Mouse (Mus musculus): ENCODE measurements at regions not wholly inside any gene's neighbourhood (a gene's known extent, or its start where the extent isn't known, plus 50 kb on each side); places are given as distances from the start of the nearest gene placed in this dataset.

DNA sequence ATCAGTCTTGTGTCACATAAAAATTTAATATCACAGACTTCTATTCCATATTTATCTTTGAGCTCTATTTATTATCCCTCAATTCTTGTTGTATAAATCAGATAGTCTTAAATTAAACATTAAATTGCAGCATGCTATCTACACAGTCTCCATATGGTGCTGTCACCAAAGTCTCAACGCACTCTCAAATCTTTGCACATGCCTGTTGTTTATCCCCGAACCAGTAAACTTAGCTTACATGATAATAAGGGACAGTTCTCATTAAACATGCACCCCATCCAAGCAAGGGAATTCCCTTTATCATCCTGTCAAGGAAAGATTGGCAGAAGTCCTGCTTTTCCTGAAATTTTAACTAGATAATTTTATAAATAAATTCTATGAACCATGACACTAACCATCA is 483.8 kb downstream of the Basp1 start:
- no peak for ATAC-seq

DNA sequence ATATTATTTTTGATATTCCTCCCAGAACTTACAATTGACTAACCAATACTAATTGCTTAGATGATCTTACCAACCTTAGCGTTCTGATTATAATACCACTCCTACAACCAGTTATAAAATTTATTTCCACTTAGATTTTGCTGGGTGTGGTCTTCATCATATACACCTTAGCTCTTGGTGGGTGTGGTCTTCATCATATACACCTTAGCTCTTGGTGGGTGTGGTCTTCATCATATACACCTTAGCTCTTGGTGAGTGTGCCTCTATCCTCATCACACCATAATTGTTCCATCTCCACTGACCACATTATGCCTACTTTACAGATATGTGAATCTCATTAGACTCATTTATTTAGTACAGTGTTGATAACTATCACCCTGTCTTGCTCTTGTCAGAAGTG is 501.7 kb downstream of the Basp1 start:
- ATAC-seq = no peak

DNA sequence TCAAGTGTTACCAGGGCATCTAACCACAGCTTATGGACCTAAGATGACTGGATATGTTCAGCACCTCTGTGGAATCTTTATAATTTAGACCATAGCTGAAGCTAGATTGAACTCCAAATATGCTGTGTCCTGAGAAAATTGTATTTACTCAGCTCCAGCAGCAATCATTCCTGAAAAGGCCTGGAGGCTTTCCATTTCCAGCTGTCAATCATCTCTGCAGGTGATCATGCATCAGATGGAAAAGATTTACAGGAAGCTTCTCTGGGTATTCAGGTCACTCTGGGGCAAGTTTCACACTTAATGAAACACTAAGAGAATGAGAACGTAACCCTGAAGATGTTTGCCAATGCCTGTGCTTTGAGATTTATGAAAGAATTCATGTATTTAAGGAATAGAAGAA is 502.1 kb downstream of the Basp1 start:
- no peak for ATAC-seq

DNA sequence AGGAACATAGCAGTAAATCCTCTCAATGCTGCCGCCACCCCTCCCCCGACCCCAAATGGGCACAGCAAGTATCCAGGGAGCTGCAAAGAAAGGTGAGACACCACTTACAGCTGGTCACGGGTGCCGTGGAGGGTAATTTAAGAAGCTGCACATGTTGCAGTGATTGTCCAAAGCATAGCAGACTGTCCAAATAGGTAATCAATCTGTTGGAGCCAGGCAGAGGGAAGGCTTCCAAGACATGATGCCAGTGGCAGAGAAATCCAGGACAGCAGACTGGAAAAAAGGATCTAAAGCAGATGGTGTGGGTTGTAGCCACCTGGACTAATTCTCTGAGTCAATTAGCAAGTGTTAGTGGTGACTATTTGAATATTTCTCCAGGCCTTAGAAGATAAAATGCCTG is 506.6 kb downstream of the Basp1 start:
- ATAC-seq = no peak

DNA sequence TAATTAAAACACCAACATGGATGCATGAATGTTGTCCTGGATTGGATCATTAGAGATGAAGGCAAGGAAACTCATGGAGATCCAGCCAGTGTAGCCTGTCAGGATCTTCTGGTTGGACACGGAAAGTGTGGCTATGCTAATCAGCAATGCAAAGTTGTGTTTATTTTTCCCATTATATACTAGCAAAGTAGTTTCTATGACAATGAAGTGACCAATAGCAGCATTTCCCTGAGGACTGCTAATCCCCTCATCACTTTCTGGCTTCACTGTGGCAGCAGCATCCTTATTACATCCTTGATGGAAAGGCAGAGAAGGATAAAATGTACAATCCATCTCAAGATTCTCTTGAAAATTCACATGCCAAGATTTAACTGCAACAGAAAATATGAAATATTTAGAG is 534.7 kb downstream of the Basp1 start:
- ATAC-seq = no peak

DNA sequence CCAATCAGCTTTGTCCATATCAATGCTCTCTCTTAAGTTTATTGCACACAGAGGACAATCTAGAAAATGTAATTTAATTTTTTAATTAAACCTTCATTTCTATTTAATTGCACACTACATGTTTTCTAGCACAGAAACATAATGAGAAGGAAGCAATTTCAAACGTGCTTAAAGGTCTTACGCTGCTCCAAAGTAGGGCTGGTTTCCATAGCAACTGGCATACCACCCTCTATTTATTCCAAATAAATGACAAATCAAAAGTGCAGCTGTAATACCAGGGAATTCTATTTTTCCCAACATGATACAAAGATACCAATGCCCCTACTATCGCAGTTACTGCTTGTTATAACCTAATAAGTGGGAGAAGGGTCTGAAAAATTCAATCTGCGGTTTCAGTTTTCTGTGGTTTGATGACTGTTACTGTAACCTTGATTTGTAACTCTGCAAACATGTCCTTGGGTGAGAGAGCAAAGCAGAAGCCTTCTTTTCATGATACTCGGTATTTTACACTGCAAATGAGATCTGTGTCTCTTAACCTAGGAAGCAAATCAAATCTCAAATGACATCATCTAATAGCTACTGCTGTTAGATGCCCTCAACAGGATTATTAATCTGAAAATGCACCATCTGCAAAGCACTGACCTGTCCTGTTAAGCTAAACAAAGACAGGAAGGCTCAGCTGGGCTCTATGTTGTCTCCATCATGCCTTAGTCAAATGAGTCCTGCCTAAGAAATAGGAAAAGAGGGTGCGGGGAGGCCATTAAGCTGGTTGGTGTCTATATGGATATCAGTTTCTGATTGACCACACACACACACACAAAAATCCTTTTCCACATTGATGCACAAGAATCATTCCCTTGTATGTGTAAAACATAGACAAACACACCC is 535.6 kb downstream of the Basp1 start:
- no peak for ATAC-seq

DNA sequence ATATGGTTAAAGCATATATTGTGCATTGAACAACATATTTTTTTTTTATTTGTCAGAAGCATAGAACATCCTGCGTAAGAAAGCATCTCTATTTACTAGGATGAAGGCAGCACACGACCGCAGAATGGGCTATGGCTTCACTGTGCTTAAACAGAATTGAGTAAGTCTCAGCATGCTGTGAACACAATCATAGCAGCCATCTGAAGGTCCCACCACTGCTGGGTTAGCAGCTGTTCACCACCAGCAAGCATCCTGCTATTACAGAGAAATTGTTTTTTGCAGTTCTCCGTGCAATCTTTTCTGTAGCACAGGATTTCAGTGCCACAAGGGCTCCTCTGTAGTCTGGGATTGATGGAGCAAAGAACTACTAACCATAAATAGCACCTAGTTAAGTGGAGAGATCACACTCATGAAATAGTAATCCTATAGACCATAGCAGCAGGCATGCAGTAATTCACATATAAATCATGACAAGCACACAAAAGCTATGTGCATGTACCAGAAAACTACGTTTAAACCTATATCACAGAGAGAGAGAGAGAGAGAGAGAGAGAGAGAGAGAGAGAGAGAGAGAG is 537.3 kb downstream of the Basp1 start:
- ATAC-seq = no peak

DNA sequence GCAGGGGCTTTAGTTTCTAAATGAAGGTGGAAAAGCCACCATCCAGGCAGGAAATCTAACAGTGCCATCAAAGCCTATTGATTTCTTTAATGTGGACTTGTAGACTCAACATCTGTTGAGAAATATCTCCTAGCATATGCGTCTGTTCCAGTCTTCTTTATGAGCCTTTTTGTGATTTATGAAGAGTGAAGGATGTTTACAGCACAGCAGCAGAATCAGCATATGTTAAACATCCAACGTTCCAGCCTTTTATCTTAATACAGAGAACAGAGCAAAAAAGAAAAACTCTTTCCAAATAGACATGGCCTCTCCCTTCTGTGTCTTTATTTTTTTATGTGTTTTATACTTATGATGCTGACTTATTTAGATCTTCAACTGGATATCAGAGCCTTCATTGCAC is 573.3 kb downstream of the Basp1 start:
- no peak for ATAC-seq

DNA sequence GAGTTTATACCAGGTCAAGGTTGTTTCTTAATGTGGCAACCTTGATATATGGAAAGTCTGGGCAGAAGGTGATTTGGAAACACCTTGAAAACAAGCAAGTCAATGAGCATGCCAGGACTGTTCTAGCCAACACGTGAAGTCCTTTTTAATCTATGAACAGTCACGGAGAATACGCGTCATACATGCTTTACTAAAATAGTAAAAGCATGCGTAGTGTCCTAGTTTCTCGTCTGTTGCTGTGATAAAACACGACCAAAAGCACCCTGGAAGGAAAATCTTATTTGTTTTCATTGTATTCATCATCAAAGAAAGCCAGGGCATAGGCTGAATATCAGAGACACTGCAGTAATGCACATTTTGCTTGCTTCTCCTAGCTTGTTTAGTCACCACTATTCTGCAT is 575.2 kb downstream of the Basp1 start:
- ATAC-seq = no peak

DNA sequence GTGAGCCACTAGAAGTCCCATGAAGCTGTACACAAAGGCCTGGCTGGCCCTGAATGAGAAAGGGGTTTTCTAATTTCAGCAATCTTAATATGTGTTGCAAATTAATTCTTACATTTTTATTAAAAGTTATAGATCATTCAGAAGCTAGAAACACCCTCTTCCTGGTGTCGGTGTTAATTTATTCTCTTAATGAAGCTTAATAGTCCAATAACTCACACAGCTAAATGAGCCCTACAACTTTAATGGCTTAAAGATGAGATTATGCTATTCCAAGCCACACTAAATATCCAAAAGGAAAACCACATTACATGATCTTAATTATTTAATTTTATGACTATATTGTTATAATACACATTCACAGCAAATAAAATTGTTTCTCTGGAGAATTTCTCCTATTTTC is 585.7 kb downstream of the Basp1 start:
- ATAC-seq = no peak

DNA sequence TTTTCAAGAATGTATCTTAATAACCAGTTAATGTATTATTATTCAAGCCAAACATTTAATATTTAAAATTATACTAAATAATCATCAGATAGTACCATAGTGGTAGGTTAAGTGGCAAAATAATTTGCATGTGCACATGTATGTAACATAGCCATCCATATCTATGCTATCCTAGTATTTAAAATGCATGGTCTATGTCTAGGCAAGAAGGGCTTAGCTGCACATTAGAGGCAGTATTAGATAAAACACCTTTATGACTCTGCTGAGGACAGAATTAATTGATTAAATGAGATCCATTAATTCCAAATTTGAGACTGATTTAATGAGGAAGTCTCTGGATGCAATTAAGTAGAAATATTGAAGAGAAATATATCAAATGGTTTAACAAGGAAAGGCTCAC is 586.3 kb downstream of the Basp1 start:
- ATAC-seq = no peak

DNA sequence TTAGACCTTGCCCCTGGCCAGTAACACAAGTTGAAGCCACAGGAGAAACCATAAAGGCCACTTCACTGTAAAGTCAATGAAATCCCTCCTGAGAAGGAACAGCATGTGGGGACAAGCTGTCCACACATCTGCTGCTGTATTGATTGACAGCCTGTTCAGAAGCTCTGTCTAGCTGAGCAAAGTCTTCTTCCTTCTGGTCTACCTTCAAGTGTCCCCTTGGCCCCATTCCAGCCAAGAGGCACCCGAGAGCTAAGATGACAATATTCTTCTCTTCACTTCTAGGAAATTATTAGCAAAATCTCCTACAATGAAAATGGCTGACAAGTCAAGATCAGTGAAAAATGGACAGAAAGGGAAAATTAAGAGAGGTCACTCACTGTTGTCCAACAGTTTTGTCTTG is 616.7 kb downstream of the Basp1 start:
- ATAC-seq = no peak

DNA sequence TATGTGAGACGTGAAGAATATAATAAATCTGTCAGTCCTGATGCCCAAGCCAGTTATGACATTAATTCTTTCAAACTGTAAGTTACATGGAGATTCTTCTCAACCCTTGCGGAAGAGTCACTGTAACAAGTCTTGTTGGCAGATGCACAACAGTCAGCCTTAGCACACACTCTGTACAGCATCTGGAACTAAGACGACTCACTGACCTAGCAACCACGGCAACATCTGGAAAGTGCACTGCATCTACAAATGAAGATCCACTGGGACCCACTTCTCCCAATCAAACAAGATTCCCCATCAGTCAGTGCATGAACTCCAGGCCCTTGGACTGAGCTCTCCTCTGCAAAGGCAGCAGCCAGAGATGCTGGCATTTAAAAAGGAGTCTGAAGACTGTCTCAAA is 620.2 kb downstream of the Basp1 start:
- ATAC-seq = no peak

DNA sequence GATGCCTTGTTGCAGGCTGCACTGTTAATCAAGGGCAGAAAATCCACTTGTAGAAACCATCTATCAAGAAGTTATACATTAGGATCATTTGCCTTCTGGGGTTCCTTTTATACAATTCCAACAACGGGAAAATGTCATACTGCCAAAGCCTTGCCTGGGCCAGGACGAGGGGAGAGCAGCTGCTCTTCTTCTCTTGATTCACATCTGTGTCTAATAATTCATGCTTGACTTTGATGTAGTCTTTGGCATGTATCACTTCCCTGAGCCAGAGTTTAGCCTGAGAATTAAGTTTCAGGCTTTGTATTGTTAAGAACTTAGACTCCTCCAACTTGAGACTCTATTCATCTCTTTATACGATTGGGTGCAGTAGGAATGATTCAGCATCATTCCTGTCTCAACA is 627.2 kb downstream of the Basp1 start:
- no peak for ATAC-seq

DNA sequence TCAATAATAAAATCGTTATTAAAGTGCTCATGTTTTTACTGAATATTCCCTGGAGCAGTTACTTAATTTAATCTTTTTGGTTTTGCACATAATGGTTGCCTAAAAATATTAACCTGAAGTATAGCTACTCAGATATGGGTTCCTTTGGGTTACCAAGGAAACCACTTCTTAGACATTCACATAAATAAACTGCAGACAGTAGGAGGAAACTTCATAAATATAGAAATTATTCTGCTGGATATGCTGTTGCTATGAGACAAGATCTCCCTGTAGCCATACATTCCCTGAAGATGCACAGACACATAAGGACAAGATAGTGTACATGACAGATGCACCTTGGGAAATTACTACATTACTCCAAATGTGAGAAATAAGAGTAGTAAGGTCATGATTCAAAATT is 635.3 kb downstream of the Basp1 start:
- no peak for ATAC-seq

DNA sequence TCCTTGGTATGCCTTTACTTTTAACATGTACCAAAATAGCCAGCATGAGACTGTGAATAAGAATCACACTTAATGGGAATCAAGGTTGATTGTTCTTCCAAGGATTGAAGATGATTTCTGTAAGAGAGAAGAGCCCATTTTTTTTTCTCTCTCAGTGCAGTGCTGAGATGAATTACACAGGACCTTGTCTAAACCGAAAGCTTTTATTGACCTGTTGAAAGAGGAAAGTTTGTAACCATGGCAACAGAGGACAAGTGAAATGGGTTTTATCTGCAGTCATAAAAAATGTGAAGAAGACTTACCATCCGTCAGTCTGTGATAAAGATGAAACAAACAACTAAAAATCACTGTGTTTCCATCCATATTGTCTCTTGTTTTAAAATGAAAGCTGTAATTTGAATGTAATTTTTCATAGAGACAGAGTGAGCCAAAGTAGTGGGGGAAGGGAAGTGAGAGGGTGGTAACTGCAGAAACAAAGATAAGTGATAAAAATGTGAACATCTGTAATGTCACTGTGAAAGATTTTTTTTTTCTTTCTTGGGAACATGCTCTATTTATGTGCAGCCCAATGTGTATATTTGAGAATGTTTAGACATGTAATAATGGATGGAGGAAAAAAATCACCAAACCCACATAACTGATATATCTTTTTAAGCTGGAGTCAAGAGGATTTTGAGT is 661.9 kb downstream of the Basp1 start:
- ATAC-seq = no peak

DNA sequence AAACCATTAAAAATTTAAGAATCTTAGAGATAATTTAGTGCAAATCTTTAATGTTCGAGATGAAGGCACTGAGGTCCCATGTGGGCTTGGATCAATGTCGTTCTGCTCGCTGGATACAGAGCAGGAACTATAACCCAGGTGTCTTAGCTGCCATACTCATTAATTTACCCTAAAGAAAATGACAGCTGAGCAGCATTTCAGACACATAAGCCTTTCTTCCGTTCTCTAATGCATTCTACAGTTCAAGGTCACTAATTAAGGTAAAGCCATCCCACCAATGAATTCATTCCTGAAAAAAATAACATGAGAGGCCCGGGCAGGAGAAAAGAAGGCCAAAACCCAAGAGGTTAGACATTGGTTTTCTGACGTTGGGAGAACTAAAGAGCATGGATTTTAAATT is 670.3 kb downstream of the Basp1 start:
- no peak for ATAC-seq

DNA sequence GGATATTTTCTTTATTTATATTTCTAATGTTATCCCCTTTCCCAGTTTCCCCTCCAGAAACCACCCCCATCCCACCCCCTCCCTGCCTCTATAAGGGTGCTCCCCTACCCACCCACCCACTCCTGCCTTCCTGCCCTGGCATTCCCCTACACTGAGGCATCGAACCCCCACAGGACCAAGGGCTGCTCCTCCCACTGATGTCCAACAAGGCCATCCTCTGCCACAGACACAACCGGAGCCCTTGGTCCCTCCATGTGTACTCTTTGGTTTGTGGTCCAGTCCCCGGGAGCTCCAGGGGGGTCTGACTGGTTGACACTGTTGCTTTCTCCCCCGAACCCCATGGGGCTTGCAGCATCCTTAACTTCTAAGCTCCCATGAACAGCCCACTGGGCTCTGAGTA is 688.4 kb downstream of the Basp1 start:
- ATAC-seq = no peak

DNA sequence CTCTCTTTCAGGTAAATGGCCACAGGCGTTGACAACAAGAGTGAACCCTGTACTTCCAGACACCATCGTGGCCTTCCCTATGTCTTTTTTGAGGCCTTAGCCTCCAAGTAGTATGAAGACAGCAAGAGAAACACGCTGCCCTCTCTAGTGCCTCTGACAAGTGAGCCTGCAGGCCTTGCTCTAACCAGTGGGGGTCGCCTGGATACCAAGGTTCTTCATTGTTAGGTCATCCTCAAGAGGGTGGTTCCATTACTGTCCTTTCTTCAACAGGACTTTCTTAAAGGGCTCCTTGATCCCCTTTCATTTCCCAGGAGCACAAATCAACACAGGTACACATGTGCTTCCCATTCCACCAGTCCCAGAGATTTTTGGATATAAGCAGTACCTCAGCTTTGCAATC is 688.9 kb downstream of the Basp1 start:
- no peak for ATAC-seq

DNA sequence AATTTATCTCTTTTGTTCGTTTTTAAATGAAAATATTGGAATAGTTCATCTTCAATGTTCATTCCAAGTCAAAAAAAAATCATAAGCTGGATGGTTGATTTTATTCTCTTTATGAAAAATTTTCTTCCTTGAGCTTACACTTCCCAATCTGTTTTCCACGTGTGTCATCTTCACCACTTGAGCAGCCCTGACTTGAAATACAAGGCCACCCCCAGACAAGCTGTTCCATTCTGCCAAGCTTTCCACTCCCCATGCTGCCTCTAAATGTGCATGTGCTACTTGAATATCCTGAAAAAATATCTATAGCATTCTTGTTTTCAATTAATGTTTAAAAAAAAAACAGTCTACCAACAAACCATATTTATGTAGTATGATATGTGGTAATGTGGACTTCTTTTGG is 693.2 kb downstream of the Basp1 start:
- no peak for ATAC-seq

DNA sequence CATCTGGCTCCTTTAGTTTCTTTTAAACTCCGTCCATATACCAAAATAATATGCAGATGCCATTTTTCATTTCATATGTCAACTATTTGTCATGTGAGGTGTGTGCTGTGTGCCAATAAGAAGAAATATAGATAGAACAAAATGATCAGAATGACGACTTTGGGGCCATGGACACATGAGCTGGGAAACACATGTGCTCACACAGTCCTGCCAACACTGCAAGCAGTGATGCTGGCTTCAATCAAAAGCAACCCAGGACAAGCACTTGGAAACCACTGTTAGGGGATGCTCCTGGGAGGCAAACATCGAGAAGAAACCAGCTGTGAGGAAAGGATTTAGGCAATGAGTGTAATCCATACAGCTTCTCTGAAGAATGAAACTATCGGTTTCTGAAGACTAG is 731.4 kb downstream of the Basp1 start:
- no peak for ATAC-seq

DNA sequence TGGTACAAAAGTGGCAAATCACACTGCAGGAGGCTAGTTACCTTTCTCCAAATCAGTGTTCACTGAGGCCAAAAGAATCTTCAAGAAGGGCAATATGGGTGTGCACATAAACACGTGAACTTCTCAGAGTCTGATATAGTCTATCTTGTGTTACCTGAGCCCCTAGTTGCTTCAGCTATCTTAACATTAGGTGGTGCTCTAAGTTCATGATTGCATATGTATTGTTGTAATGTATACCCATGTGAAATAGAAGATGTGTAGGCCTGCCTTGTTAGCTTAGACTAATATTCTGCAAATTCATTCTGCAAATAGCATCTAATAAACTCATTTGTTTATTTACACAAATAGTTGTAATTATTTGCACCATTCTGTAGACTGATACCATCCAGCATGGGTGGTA is 764.6 kb downstream of the Basp1 start:
- ATAC-seq = no peak

DNA sequence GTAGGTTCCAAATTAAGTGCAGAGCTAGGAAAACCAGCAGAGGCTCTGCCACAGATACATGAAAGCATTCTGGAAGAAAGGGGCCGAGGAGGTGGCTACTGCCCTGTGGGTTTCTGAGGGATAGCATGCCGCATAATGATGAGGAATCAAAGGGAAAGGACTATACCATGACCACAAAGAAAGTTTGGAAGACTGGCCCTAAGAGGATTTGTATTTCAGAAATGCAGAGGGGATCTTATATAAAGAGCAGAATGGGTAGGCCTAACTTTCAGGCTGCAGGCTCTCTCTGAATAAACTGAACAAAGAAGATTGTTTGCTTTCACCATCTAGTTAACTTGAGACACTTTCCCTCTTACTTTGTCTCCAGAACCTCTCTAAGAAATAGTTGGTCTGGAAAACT is 777.9 kb downstream of the Basp1 start:
- no peak for ATAC-seq

DNA sequence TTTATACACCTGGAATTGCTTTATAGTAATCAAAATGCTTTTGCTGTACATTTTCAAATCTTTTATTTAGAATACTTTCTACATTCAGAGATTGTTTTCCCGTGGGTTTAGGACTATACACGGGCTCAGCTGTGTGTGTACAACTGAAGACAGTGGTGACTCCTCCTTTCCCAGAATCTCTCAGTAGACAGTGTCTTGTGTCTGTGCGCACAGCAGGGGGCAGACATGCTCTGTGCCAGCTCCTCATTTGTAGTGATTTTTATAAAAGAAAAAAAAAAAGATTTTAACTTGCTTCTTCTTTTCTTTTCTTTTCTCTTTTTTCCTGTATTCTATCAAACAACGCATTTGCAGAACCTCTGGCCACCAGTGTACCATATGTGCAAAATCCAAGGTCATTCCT is 817.3 kb downstream of the Basp1 start:
- ATAC-seq = no peak

Data from inflammation-experienced regulatory T-cells, adult 6 months (primary cell).